Mouse (Mus musculus) neural tube, embryonic 15.5 days (tissue): ENCODE measurements around the gene Arhgap17. TPM values are rescaled to one million over a fixed set of nuclear protein-coding genes. Genes with fewer than 3 reads are reported as not detected.

Source experiments
- polyA plus RNA-seq: library from polyadenylated mRNA; unstranded; fragments of >200 nt; fragmentation: Nextera tagmentation; extraction: Ambion mirVana; gene quantifications from 2 replicates; pipeline ENCODE4 v1.2.1, GENCODE M21; 2015

Gene Arhgap17
- polyA plus RNA-seq, 1 experiment from 2014 or later, result 8.7 TPM

Other genes with a start within 250 kb of the Arhgap17 start
- 51.6 and 53.7 TPM in 2 replicates for gene Tnrc6a, start 246.0 kb downstream of the Arhgap17 start, polyA plus RNA-seq
- gene Slc5a11, start 155.1 kb downstream of the Arhgap17 start, polyA plus RNA-seq, result 0.40 and 0.42 TPM in 2 replicates
- 94.8 and 104 TPM in 2 replicates for gene Lcmt1, start 131 bp downstream of the Arhgap17 start, polyA plus RNA-seq
- 0.15 TPM in 1 of 2 replicates, not detected in the other for gene Aqp8, start 92.4 kb upstream of the Arhgap17 start, polyA plus RNA-seq
- gene Zkscan2, start 130.5 kb upstream of the Arhgap17 start, polyA plus RNA-seq, result 9.1 and 11.4 TPM in 2 replicates